Mouse (Mus musculus) adrenal gland, postnatal 0 days (tissue): ENCODE results near the gene Samt1. TPM values are rescaled to one million over a fixed set of nuclear protein-coding genes. Genes with fewer than 3 reads are reported as not detected.

Experiments used
- polyA plus RNA-seq: library from polyadenylated mRNA; unstranded; fragments of >200 nt; fragmentation: Nextera tagmentation; extraction: Ambion mirVana; gene quantifications from 2 replicates; pipeline ENCODE4 v1.2.1, GENCODE M21; 2015

The Samt1 gene
- polyA plus RNA-seq: not detected in 2 replicates

DNA sequence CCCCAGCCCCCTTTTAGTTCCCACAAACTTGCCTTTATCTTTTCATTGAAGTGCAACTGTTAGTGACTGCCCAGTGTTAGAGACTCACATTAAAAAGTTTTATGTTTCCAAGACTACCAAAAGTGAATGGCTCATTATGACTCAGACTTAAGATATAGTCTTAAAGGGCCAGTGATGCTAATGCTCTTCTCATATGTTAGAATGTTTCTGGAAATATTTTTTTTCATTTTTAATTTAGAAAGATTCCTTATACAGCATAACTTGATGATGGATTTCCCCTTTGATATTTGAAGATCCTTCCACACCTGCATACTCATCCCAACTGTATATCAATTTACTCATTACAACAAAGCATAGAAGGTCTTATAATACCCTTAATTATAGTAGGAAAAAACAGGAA lies at the start of gene Samt1:
Samt1 (minus strand) TSS at position 101 of the 400 bp plus-strand sequence.

DNA sequence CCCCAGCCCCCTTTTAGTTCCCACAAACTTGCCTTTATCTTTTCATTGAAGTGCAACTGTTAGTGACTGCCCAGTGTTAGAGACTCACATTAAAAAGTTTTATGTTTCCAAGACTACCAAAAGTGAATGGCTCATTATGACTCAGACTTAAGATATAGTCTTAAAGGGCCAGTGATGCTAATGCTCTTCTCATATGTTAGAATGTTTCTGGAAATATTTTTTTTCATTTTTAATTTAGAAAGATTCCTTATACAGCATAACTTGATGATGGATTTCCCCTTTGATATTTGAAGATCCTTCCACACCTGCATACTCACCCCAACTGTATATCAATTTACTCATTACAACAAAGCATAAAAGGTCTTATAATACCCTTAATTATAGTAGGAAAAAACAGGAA lies 42.5 kb upstream of the Samt1 start, which contains the start of gene Gm10057:
Gm10057 (minus strand) TSS at position 101 of the 400 bp plus-strand sequence.

DNA sequence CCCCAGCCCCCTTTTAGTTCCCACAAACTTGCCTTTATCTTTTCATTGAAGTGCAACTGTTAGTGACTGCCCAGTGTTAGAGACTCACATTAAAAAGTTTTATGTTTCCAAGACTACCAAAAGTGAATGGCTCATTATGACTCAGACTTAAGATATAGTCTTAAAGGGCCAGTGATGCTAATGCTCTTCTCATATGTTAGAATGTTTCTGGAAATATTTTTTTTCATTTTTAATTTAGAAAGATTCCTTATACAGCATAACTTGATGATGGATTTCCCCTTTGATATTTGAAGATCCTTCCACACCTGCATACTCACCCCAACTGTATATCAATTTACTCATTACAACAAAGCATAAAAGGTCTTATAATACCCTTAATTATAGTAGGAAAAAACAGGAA lies 21.3 kb upstream of the Samt1 start, which contains the start of gene 4921511M17Rik:
4921511M17Rik (minus strand) TSS at position 101 of the 400 bp plus-strand sequence.

Other genes with a start within 250 kb of the Samt1 start
- gene Spin2c, start 180.4 kb downstream of the Samt1 start, polyA plus RNA-seq: 6.9 and 9.0 TPM in 2 replicates
- gene 4921511M17Rik, start 21.2 kb upstream of the Samt1 start, polyA plus RNA-seq: not detected in 2 replicates
- not detected in 2 replicates for gene Gm10057, start 42.4 kb upstream of the Samt1 start, polyA plus RNA-seq
- gene Gm15140, start 108.0 kb upstream of the Samt1 start, polyA plus RNA-seq: not detected in 2 replicates